Mouse (Mus musculus): ENCODE data around the gene Hist1h2bk.

DNA sequence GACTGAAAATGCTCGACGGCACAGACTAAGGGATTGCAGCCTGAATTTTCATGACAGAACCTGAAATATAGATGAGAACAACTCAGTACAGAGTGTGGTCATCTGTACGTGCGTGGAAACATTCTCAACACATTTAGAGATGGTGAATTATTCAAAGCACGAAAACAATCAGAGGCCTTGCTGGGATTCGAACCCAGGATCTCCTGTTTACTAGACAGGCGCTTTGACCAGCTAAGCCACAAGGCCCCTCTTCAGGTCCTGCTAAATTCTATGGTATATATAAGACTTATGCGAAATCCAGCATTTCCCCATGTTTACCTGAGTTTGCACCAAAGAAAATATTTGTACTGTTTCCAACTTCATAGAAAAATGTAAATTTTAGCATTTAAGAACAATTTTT lies 5.7 kb upstream of the Hist1h2bk start:
- no peak for TF ChIP-seq CTCF (IDR thresholded peaks at IDR 0.05; ENCODE audit: extremely low read depth, insufficient read depth, low read length)
- TF ChIP-seq POLR2A (IDR thresholded peaks at IDR 0.05; ENCODE audit: extremely low read depth, insufficient read depth, low read length), result no peak

All from cortical plate, adult 2 months (tissue).